Mouse (Mus musculus): ENCODE results near the gene Crat. TPM values are rescaled to one million over a fixed set of nuclear protein-coding genes. Genes with fewer than 3 reads are reported as not detected.

Crat gene
- polyA plus RNA-seq, 1 experiment from 2014 or later, result 26.0 TPM

Small RNAs within 50 kb of the gene (microRNA-seq; reads per million reads assigned to microRNA genes)
- not detected for gene Gm47292

Other genes starting within 250 kb of the Crat start
- 22.6 and 27.0 TPM in 2 replicates for gene Endog, start 244.3 kb downstream of the Crat start, polyA plus RNA-seq (2015; fragmentation: Nextera tagmentation; extraction: Ambion mirVana)
- gene Spout1, start 237.4 kb downstream of the Crat start, polyA plus RNA-seq (2015; fragmentation: Nextera tagmentation; extraction: Ambion mirVana), result 63.0 and 67.3 TPM in 2 replicates
- gene Kyat1, start 210.0 kb downstream of the Crat start, polyA plus RNA-seq (2015; fragmentation: Nextera tagmentation; extraction: Ambion mirVana), result 13.4 and 15.8 TPM in 2 replicates
- 55.4 and 57.8 TPM in 2 replicates for gene Lrrc8a, start 178.1 kb downstream of the Crat start, polyA plus RNA-seq (2015; fragmentation: Nextera tagmentation; extraction: Ambion mirVana)
- gene Gm28035, start 175.2 kb downstream of the Crat start, polyA plus RNA-seq (2015; fragmentation: Nextera tagmentation; extraction: Ambion mirVana), result 0.26 and 0.27 TPM in 2 replicates
- 6.1 and 7.2 TPM in 2 replicates for gene Phyhd1, start 149.6 kb downstream of the Crat start, polyA plus RNA-seq (2015; fragmentation: Nextera tagmentation; extraction: Ambion mirVana)
- not detected in 2 replicates for gene Gm28038, start 134.8 kb downstream of the Crat start, polyA plus RNA-seq (2015; fragmentation: Nextera tagmentation; extraction: Ambion mirVana)
- gene Dolk, start 129.5 kb downstream of the Crat start, polyA plus RNA-seq (2015; fragmentation: Nextera tagmentation; extraction: Ambion mirVana), result 38.0 and 40.9 TPM in 2 replicates
- gene Nup188, start 129.4 kb downstream of the Crat start, polyA plus RNA-seq (2015; fragmentation: Nextera tagmentation; extraction: Ambion mirVana), result 18.9 and 19.6 TPM in 2 replicates
- 206 and 218 TPM in 2 replicates for gene Sh3glb2, start 56.5 kb downstream of the Crat start, polyA plus RNA-seq (2015; fragmentation: Nextera tagmentation; extraction: Ambion mirVana)
- gene Miga2, start 51.6 kb downstream of the Crat start, polyA plus RNA-seq (2015; fragmentation: Nextera tagmentation; extraction: Ambion mirVana), result 32.9 and 35.0 TPM in 2 replicates
- gene Dolpp1, start 23.6 kb downstream of the Crat start, polyA plus RNA-seq (2015; fragmentation: Nextera tagmentation; extraction: Ambion mirVana), result 63.6 and 67.8 TPM in 2 replicates
- gene Ptpa, start 226 bp upstream of the Crat start, polyA plus RNA-seq (2015; fragmentation: Nextera tagmentation; extraction: Ambion mirVana), result 146 and 156 TPM in 2 replicates
- gene Ier5l, start 58.4 kb upstream of the Crat start, polyA plus RNA-seq (2015; fragmentation: Nextera tagmentation; extraction: Ambion mirVana), result 2.0 TPM in 2 replicates
- gene Cstad, start 179.2 kb upstream of the Crat start, polyA plus RNA-seq (2015; fragmentation: Nextera tagmentation; extraction: Ambion mirVana), result 0.62 TPM in 2 replicates